Mouse (Mus musculus) heart, adult 11 months (tissue): ENCODE data around the gene AI854703.

ENCODE experiments used
- DNase-seq: peaks from one replicate; pipeline ENCODE4 v3.0.0; 2022

The AI854703 gene

GRCm38 (mm10) chr6:48626464-48626863 is at the start of gene AI854703:
AI854703 (plus strand) TSS chr6:48626764.
- no peak for DNase-seq

GRCm38 (mm10) chr6:48578736-48579135 is 47.8 kb upstream of the AI854703 start:
- no peak for DNase-seq

GRCm38 (mm10) chr6:48579215-48579648 is 47.3 kb upstream of the AI854703 start:
- peak; percentile 97 for DNase-seq

- peak; percentile 71 for DNase-seq
Observed at GRCm38 (mm10) chr6:48581257-48581656, 45.3 kb upstream of the AI854703 start.

- DNase-seq = peak; percentile 82
Observed at GRCm38 (mm10) chr6:48582037-48582436, 44.5 kb upstream of the AI854703 start.

- no peak for DNase-seq
Observed at GRCm38 (mm10) chr6:48589194-48589750, 37.3 kb upstream of the AI854703 start, which contains the start of gene Gm45021. Gm45021 (plus strand) TSS chr6:48589610.

GRCm38 (mm10) chr6:48591221-48591845 is 35.2 kb upstream of the AI854703 start:
- no peak for DNase-seq

- no peak for DNase-seq
Observed at GRCm38 (mm10) chr6:48591871-48592270, 34.7 kb upstream of the AI854703 start.

GRCm38 (mm10) chr6:48593158-48594042 is 33.2 kb upstream of the AI854703 start, which contains the start of the genes Repin1 and Gm44965:
Repin1 (plus strand) TSS chr6:48593883.
Gm44965 (plus strand) TSS chr6:48593941.
- peak; percentile 100 for DNase-seq

- DNase-seq = no peak
Observed at GRCm38 (mm10) chr6:48594043-48594738, 32.4 kb upstream of the AI854703 start.

- DNase-seq = peak; percentile 94
Observed at GRCm38 (mm10) chr6:48595278-48595677, 31.3 kb upstream of the AI854703 start.

- peak; percentile 91 for DNase-seq
Observed at GRCm38 (mm10) chr6:48596545-48597232, 29.9 kb upstream of the AI854703 start.

GRCm38 (mm10) chr6:48597233-48597625 is 29.3 kb upstream of the AI854703 start:
- no peak for DNase-seq

- no peak for DNase-seq
Observed at GRCm38 (mm10) chr6:48600594-48600993, 26.0 kb upstream of the AI854703 start.

GRCm38 (mm10) chr6:48601271-48602079 is 25.1 kb upstream of the AI854703 start, which contains the start of gene Zfp775:
Zfp775 (plus strand) TSS chr6:48602063.
- DNase-seq = peak; percentile 100

- no peak for DNase-seq
Observed at GRCm38 (mm10) chr6:48602080-48602741, 24.4 kb upstream of the AI854703 start.

GRCm38 (mm10) chr6:48608124-48608523 is 18.4 kb upstream of the AI854703 start:
- DNase-seq = no peak

- DNase-seq = no peak
Observed at GRCm38 (mm10) chr6:48609512-48609911, 17.1 kb upstream of the AI854703 start.

- DNase-seq = no peak
Observed at GRCm38 (mm10) chr6:48610657-48611056, 15.9 kb upstream of the AI854703 start.

- DNase-seq = no peak
Observed at GRCm38 (mm10) chr6:48613464-48613863, 13.1 kb upstream of the AI854703 start.

GRCm38 (mm10) chr6:48614756-48615155 is 11.8 kb upstream of the AI854703 start:
- no peak for DNase-seq
